Mouse (Mus musculus) spleen, adult 2 months (tissue): ENCODE data around the gene Syt16. TPM values are rescaled to one million over a fixed set of nuclear protein-coding genes. Genes with fewer than 3 reads are reported as not detected.

Source experiments
- DNase-seq, 2 experiments: peaks; one replicate each; pipeline versions ENCODE4 v3.0.0 to v3.0.0-alpha.2; 2012 to 2021; ENCODE audit warnings: low spot score in 2 of 2, low read depth in 1 of 2
- H3K27ac ChIP-seq: fragments of 200-500 bp; 2 replicates; pipeline ENCODE4 v1.5.1; 2012; ENCODE audit warnings: low read length, inconsistent platforms; ENCODE audit not compliant: insufficient read depth
- H3K27me3 ChIP-seq: fragments of 200-500 bp; 2 replicates; pipeline ENCODE4 v1.6.1; 2012; ENCODE audit warnings: mild to moderate bottlenecking, moderate library complexity, low read length, inconsistent platforms; ENCODE audit not compliant: control insufficient read depth, insufficient read depth
- H3K36me3 ChIP-seq: fragments of 200-500 bp; 2 replicates; pipeline ENCODE4 v1.6.1; 2012; ENCODE audit warnings: mild to moderate bottlenecking, low read length, inconsistent platforms; ENCODE audit not compliant: control insufficient read depth, insufficient read depth
- H3K4me1 ChIP-seq: fragments of 200-500 bp; 2 replicates; pipeline ENCODE4 v1.6.1; 2011; ENCODE audit warnings: inconsistent platforms; ENCODE audit not compliant: control insufficient read depth, insufficient read depth, insufficient read length
- H3K4me3 ChIP-seq: fragments of 200-500 bp; 2 replicates; pipeline ENCODE4 v1.5.1; 2011; ENCODE audit warnings: mild to moderate bottlenecking, inconsistent platforms; ENCODE audit not compliant: insufficient read depth, insufficient read length; ENCODE audit errors: extremely low read depth
- CTCF ChIP-seq: fragments of 200-500 bp; IDR thresholded peaks from 2 replicates; pipeline ENCODE4 v1.5.1; 2011; ENCODE audit warnings: mild to moderate bottlenecking, inconsistent platforms; ENCODE audit not compliant: insufficient read depth, insufficient read length, insufficient replicate concordance; ENCODE audit errors: extremely low read depth
- POLR2A ChIP-seq: fragments of 200-500 bp; IDR thresholded peaks from 2 replicates; pipeline ENCODE4 v1.6.1; 2011; ENCODE audit warnings: low read depth, low read length, inconsistent platforms
- WGBS: fragments of 180-500 bp; shearing (Covaris S2); methylation state at CpG from one replicate; pipeline ENCODE4 v1.1.7; 2018; 5-methylcytosine and 5-hydroxymethylcytosine counted together
- polyA plus RNA-seq: library from polyadenylated mRNA; depleted of rRNA; stranded (reverse); fragments of >200 nt; gene quantifications from 2 replicates; pipeline ENCODE4 v1.2.3, GENCODE M21; 2012

The Syt16 gene
- polyA plus RNA-seq, 1 experiment: not detected

GRCm38 (mm10) chr12:74043755-74044154 lies 46.3 kb downstream of the Syt16 start:
- no peak for DNase-seq
- no peak overlapping the region for H3K27ac ChIP-seq
- no peak overlapping the region for H3K4me3 ChIP-seq
- H3K36me3 ChIP-seq: no peaks in the 10 kb centered on the region
- TF ChIP-seq CTCF: no peak
- no peak for TF ChIP-seq POLR2A
- WGBS: 40% methylated on average over 6 of the region's 6 CpGs
- no peaks in the 10 kb centered on the region for H3K27me3 ChIP-seq
- no peaks in the 10 kb centered on the region for H3K4me1 ChIP-seq

GRCm38 (mm10) chr12:74044241-74044640 lies 46.8 kb downstream of the Syt16 start:
- Histone ChIP-seq H3K4me1 (no peaks in the 10 kb centered on the region), H3K36me3 (no peaks in the 10 kb centered on the region), H3K27ac (no peak overlapping the region), H3K4me3 (no peak overlapping the region), H3K27me3 (no peaks in the 10 kb centered on the region)
- TF ChIP-seq POLR2A (no peak), CTCF (no peak)
- 83% methylated on average over 4 of the region's 4 CpGs for WGBS
- DNase-seq: no peak

- H3K27ac ChIP-seq: no peak overlapping the region
- H3K4me3 ChIP-seq: no peak overlapping the region
- 64% methylated on average over 12 of the region's 12 CpGs for WGBS
- TF ChIP-seq CTCF (no peak), POLR2A (no peak)
- no peaks in the 10 kb centered on the region for H3K27me3 ChIP-seq
- DNase-seq: no peak
- no peaks in the 10 kb centered on the region for H3K36me3 ChIP-seq
- no peaks in the 10 kb centered on the region for H3K4me1 ChIP-seq
Observed at GRCm38 (mm10) chr12:74055336-74055931, 58.0 kb downstream of the Syt16 start.

GRCm38 (mm10) chr12:74056162-74056561 lies 58.7 kb downstream of the Syt16 start:
- Histone ChIP-seq H3K4me1 (no peaks in the 10 kb centered on the region), H3K27ac (no peak overlapping the region), H3K4me3 (no peak overlapping the region), H3K36me3 (no peaks in the 10 kb centered on the region), H3K27me3 (no peaks in the 10 kb centered on the region)
- TF ChIP-seq POLR2A (no peak), CTCF (no peak)
- 82% methylated on average over 2 of the region's 2 CpGs for WGBS
- DNase-seq: no peak

GRCm38 (mm10) chr12:74062547-74062946 lies 65.1 kb downstream of the Syt16 start:
- no peaks in the 10 kb centered on the region for H3K36me3 ChIP-seq
- 82% methylated on average over 1 of the region's 1 CpGs for WGBS
- no peaks in the 10 kb centered on the region for H3K4me1 ChIP-seq
- no peak overlapping the region for H3K4me3 ChIP-seq
- H3K27me3 ChIP-seq: no peaks in the 10 kb centered on the region
- no peak for DNase-seq
- no peak for TF ChIP-seq POLR2A
- H3K27ac ChIP-seq: no peak overlapping the region

GRCm38 (mm10) chr12:74068912-74069311 lies 71.5 kb downstream of the Syt16 start:
- Histone ChIP-seq H3K27me3 (no peaks in the 10 kb centered on the region), H3K4me1 (no peaks in the 10 kb centered on the region), H3K4me3 (no peak overlapping the region), H3K36me3 (no peaks in the 10 kb centered on the region), H3K27ac (no peak overlapping the region)
- 87% methylated on average over 1 of the region's 1 CpGs for WGBS
- no peak for DNase-seq
- TF ChIP-seq POLR2A (no peak), CTCF (no peak)

- H3K4me1 ChIP-seq: no peaks in the 10 kb centered on the region
- no peak for DNase-seq
- no peaks in the 10 kb centered on the region for H3K27me3 ChIP-seq
- H3K4me3 ChIP-seq: no peak overlapping the region
- no peak overlapping the region for H3K27ac ChIP-seq
- no peak for TF ChIP-seq CTCF
- no peak for TF ChIP-seq POLR2A
- 88% methylated on average over 3 of the region's 3 CpGs for WGBS
- no peaks in the 10 kb centered on the region for H3K36me3 ChIP-seq
Observed at GRCm38 (mm10) chr12:74075590-74075989, 78.1 kb downstream of the Syt16 start.

GRCm38 (mm10) chr12:74076091-74076490 lies 78.6 kb downstream of the Syt16 start:
- no peak for TF ChIP-seq CTCF
- no peak for TF ChIP-seq POLR2A
- Histone ChIP-seq H3K4me1 (no peaks in the 10 kb centered on the region), H3K27me3 (no peaks in the 10 kb centered on the region), H3K36me3 (no peaks in the 10 kb centered on the region), H3K27ac (no peak overlapping the region), H3K4me3 (no peak overlapping the region)
- DNase-seq: no peak
- WGBS: 68% methylated on average over 4 of the region's 4 CpGs
